ENCODE assay signal across 8 mouse cellular contexts in the genomic region with DNA sequence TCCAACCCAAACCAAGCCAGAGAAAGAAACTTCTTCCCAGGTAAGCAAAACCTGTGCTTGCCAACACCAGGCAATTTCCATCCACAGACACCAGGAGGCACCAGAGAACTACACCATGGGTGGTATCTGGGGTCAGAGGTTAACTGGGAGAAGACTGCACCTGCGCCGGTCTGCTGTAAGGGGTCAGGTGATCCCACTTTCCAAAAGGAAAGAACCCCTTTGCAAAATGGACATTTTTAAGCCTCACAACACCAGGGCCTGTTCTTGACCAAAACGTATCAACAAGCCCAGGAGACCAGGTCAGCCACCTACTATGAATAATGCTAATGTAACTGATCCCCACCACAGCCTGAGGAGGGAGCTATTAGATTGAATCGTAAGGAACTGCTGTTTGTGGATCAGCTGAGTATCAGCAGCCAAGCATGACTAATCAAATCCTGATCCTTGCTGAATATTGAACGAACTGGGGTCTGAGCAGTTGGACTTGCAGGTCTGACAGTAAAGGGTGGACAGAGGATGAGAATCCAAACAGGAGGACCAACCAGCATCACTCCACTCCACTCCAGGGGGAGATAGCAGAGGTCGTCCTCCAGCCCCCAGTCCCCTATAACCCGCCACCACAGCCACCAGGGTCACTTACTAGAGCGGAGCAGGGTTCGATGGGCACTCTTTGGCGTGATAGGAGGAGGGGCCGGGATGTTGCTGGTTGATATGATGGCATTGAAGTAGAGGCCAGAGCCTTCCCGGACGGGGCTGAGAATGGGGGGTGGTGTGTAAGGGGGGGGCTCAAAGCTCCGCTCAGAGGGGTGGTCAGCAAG. TPM values are rescaled to one million over a fixed set of nuclear protein-coding genes. Genes with fewer than 3 reads are reported as not detected.
DNase-seq lines count a peak whose midpoint lies in the region; ATAC-seq and TF ChIP-seq lines count a peak whose summit lies in the region.
"Had no signal": no experiment of that assay in that cellular context is flagged by ENCODE, and none has a peak within 500 bp of the region (broad histone marks: within the 10 kb centered on the region; RNA-seq: fewer than 3 reads in every experiment).

No protein-coding gene starts in this region.

- H3K27me3 ChIP-seq in lung, embryonic 16.5 days (ENCODE audit: control insufficient read depth, insufficient read depth, low read depth, low read length): no peaks in the 10 kb centered on the region
- H3K27me3 ChIP-seq: stomach, embryonic 15.5 days had no signal

- ATAC-seq in lung, embryonic 16.5 days (ENCODE audit: low read depth): peak; percentile 19; the same call in 1 of the 2 replicates
- peak; percentile 21; the same call in 1 of the 2 replicates for ATAC-seq in neutrophil, adult 5-6 weeks (ENCODE audit: extremely low read depth, insufficient number of reproducible peaks, low FRiP score, poor library complexity, severe bottlenecking)
- ATAC-seq in frontal cortex, adult (ENCODE audit: low TSS enrichment): no peak

- no peak for TF ChIP-seq POLR2A in bone marrow macrophage, adult 2 months (IDR thresholded peaks at IDR 0.05; ENCODE audit: borderline replicate concordance, low read depth, low read length)

- H3K4me1 ChIP-seq in lung, embryonic 16.5 days (replicated peaks; ENCODE audit: control insufficient read depth, insufficient read depth, low read length): peaks cover 8% of the 10 kb centered on the region
- no peaks in the 10 kb centered on the region; the same call in 1 of the 2 replicates for H3K4me1 ChIP-seq in bone marrow macrophage, adult 2 months (ENCODE audit: control insufficient read depth, insufficient read depth, low read length)

- no peak for DNase-seq in lung, adult 18-20 months
- DNase-seq in kidney, adult 9 months: peak; percentile 83
- DNase-seq in urinary bladder, adult 18-20 months (ENCODE audit: low spot score in 2 of 2): no peak

- no peak overlapping the region for H3K9ac ChIP-seq in lung, embryonic 16.5 days (ENCODE audit: low read length)
- H3K9ac ChIP-seq: stomach, embryonic 15.5 days had no signal

- H3K36me3 ChIP-seq in lung, embryonic 16.5 days (ENCODE audit: control insufficient read depth, insufficient read depth, low read length): peaks cover 35% of the 10 kb centered on the region

- 69% methylated on average over 14 of the region's 14 CpGs for WGBS in lung, embryonic 16.5 days

- H3K4me2 ChIP-seq in lung, embryonic 16.5 days (ENCODE audit: low read depth, low read length): no peak overlapping the region
- H3K4me2 ChIP-seq: stomach, embryonic 15.5 days had no signal

- peak overlapping the region; percentile 25; the same call in 1 of the 2 replicates for H3K27ac ChIP-seq in lung, embryonic 16.5 days (ENCODE audit: low read length)
- H3K27ac ChIP-seq in bone marrow macrophage, adult 2 months (ENCODE audit: insufficient read depth, low read depth, low read length): no peak overlapping the region
- H3K27ac ChIP-seq: stomach, embryonic 15.5 days had no signal

- H3K4me3 ChIP-seq in lung, embryonic 16.5 days (ENCODE audit: low read length): no peak overlapping the region
- H3K4me3 ChIP-seq in bone marrow macrophage, adult 2 months (ENCODE audit: insufficient read depth, low read length): no peak overlapping the region
- H3K4me3 ChIP-seq: stomach, embryonic 15.5 days had no signal

- peak; percentile 79; the same call in 1 of the 2 replicates for TF ChIP-seq CTCF in bone marrow macrophage, adult 2 months (IDR thresholded peaks at IDR 0.05; ENCODE audit: low read depth, low read length)

- H3K9me3 ChIP-seq in lung, embryonic 16.5 days (ENCODE audit: control insufficient read depth, low read length): no peaks in the 10 kb centered on the region
- H3K9me3 ChIP-seq: stomach, embryonic 15.5 days had no signal

RNA-seq across cellular contexts. Expression of a gene that starts 13.5 kb away (rescaled TPM):
- polyA plus RNA-seq in lung, embryonic 16.5 days (2015; fragmentation: Nextera tagmentation; extraction: Ambion mirVana): 2.0 and 2.2 TPM in 2 replicates
- polyA plus RNA-seq in bone marrow macrophage, adult 2 months (2012; ENCODE audit: insufficient read depth, insufficient read length, missing spikeins): 0.23 TPM in 1 of 2 replicates, not detected in the other
- total RNA-seq in neutrophil, adult 5-6 weeks (2017): 6.6 and 8.0 TPM in 2 replicates

RNA-seq across cellular contexts. Expression of a gene that starts 47.7 kb away (rescaled TPM):
- 5.7 and 8.6 TPM in 2 replicates for polyA plus RNA-seq in lung, embryonic 16.5 days (2015; fragmentation: Nextera tagmentation; extraction: Ambion mirVana)
- 3.9 TPM in 2 replicates for polyA plus RNA-seq in bone marrow macrophage, adult 2 months (2012; ENCODE audit: insufficient read depth, insufficient read length, missing spikeins)
- total RNA-seq in neutrophil, adult 5-6 weeks (2017): 0.12 and 0.25 TPM in 2 replicates

RNA-seq across cellular contexts. Expression of a gene that starts 56.9 kb away (rescaled TPM):
- 11.1 and 12.1 TPM in 2 replicates for polyA plus RNA-seq in lung, embryonic 16.5 days (2015; fragmentation: Nextera tagmentation; extraction: Ambion mirVana)
- polyA plus RNA-seq in bone marrow macrophage, adult 2 months (2012; ENCODE audit: insufficient read depth, insufficient read length, missing spikeins): 26.6 and 33.7 TPM in 2 replicates
- total RNA-seq in neutrophil, adult 5-6 weeks (2017): 79.1 and 84.4 TPM in 2 replicates
